Mouse (Mus musculus): Measurements from ENCODE around the gene Fcgr1. TPM values are rescaled to one million over a fixed set of nuclear protein-coding genes. Genes with fewer than 3 reads are reported as not detected.

Gene Fcgr1
- polyA plus RNA-seq, 1 experiment = 1.3 TPM

GRCm38 (mm10) chr3:96237904-96238511 lies 55.8 kb downstream of the Fcgr1 start:
- Histone ChIP-seq H3K27ac (replicated peaks; ENCODE audit: low read depth, low read length) (no peak overlapping the region), H3K4me3 (ENCODE audit: insufficient read depth, low read depth, low read length) (no peak overlapping the region), H3K4me1 (ENCODE audit: control insufficient read depth, insufficient read depth, insufficient read length, low read length) (no peaks in the 10 kb centered on the region)

GRCm38 (mm10) chr3:96237335-96237903 lies 56.4 kb downstream of the Fcgr1 start:
- Histone ChIP-seq H3K27ac (replicated peaks; ENCODE audit: low read depth, low read length) (no peak overlapping the region), H3K4me3 (ENCODE audit: insufficient read depth, low read depth, low read length) (no peak overlapping the region), H3K4me1 (ENCODE audit: control insufficient read depth, insufficient read depth, insufficient read length, low read length) (no peaks in the 10 kb centered on the region)

GRCm38 (mm10) chr3:96236834-96237334 lies 56.9 kb downstream of the Fcgr1 start:
- H3K27ac ChIP-seq (replicated peaks; ENCODE audit: low read depth, low read length) = no peak overlapping the region

GRCm38 (mm10) chr3:96235836-96236235 lies 57.9 kb downstream of the Fcgr1 start:
- Histone ChIP-seq H3K4me1 (ENCODE audit: control insufficient read depth, insufficient read depth, insufficient read length, low read length) (no peaks in the 10 kb centered on the region), H3K27ac (replicated peaks; ENCODE audit: low read depth, low read length) (no peak overlapping the region), H3K4me3 (ENCODE audit: insufficient read depth, low read depth, low read length) (no peak overlapping the region)

More at GRCm38 (mm10) chr3:96236834-96237334, 56.9 kb downstream of the Fcgr1 start:
- no peak overlapping the region for H3K4me3 ChIP-seq (ENCODE audit: insufficient read depth, low read depth, low read length)
- no peaks in the 10 kb centered on the region for H3K4me1 ChIP-seq (ENCODE audit: control insufficient read depth, insufficient read depth, insufficient read length, low read length)

- no peaks in the 10 kb centered on the region for H3K4me1 ChIP-seq (ENCODE audit: control insufficient read depth, insufficient read depth, insufficient read length, low read length)
Measured at GRCm38 (mm10) chr3:96234914-96235313, 58.9 kb downstream of the Fcgr1 start.

More at GRCm38 (mm10) chr3:96234914-96235313, 58.9 kb downstream of the Fcgr1 start:
- H3K4me3 ChIP-seq (ENCODE audit: insufficient read depth, low read depth, low read length) = no peak overlapping the region
- no peak overlapping the region for H3K27ac ChIP-seq (replicated peaks; ENCODE audit: low read depth, low read length)

Other genes with a start within 250 kb of the Fcgr1 start
- 16.6 and 23.7 TPM in 2 replicates for gene Vps45, start 235.5 kb downstream of the Fcgr1 start, polyA plus RNA-seq (2012; ENCODE audit: insufficient read depth, insufficient read length, missing spikeins)
- gene Otud7b, start 189.4 kb downstream of the Fcgr1 start, polyA plus RNA-seq (2012; ENCODE audit: insufficient read depth, insufficient read length, missing spikeins) = 6.9 and 8.3 TPM in 2 replicates
- 2.8 and 2.9 TPM in 2 replicates for gene Mtmr11, start 132.0 kb downstream of the Fcgr1 start, polyA plus RNA-seq (2012; ENCODE audit: insufficient read depth, insufficient read length, missing spikeins)
- 11.4 and 13.6 TPM in 2 replicates for gene Sf3b4, start 121.6 kb downstream of the Fcgr1 start, polyA plus RNA-seq (2012; ENCODE audit: insufficient read depth, insufficient read length, missing spikeins)
- gene Sv2a, start 112.8 kb downstream of the Fcgr1 start, polyA plus RNA-seq (2012; ENCODE audit: insufficient read depth, insufficient read length, missing spikeins) = not detected in 2 replicates
- gene Bola1, start 74.3 kb downstream of the Fcgr1 start, polyA plus RNA-seq (2012; ENCODE audit: insufficient read depth, insufficient read length, missing spikeins) = 36.7 and 42.5 TPM in 2 replicates
- gene Hist2h2ab, start 74.1 kb downstream of the Fcgr1 start, polyA plus RNA-seq (2012; ENCODE audit: insufficient read depth, insufficient read length, missing spikeins) = not detected in 2 replicates
- gene Hist2h2ac, start 73.1 kb downstream of the Fcgr1 start, polyA plus RNA-seq (2012; ENCODE audit: insufficient read depth, insufficient read length, missing spikeins) = not detected in 2 replicates
- gene Hist2h2be, start 72.8 kb downstream of the Fcgr1 start, polyA plus RNA-seq (2012; ENCODE audit: insufficient read depth, insufficient read length, missing spikeins) = 13.2 and 16.0 TPM in 2 replicates
- gene Hist2h3c2, start 54.8 kb downstream of the Fcgr1 start, polyA plus RNA-seq (2012; ENCODE audit: insufficient read depth, insufficient read length, missing spikeins) = 3.3 and 5.7 TPM in 2 replicates
- 115 and 122 TPM in 2 replicates for gene Hist2h2aa2, start 53.7 kb downstream of the Fcgr1 start, polyA plus RNA-seq (2012; ENCODE audit: insufficient read depth, insufficient read length, missing spikeins)
- not detected in 2 replicates for gene Hist2h2aa1, start 48.5 kb downstream of the Fcgr1 start, polyA plus RNA-seq (2012; ENCODE audit: insufficient read depth, insufficient read length, missing spikeins)
- gene Hist2h3c1, start 47.3 kb downstream of the Fcgr1 start, polyA plus RNA-seq (2012; ENCODE audit: insufficient read depth, insufficient read length, missing spikeins) = not detected in 2 replicates
- gene Hist2h4, start 30.7 kb downstream of the Fcgr1 start, polyA plus RNA-seq (2012; ENCODE audit: insufficient read depth, insufficient read length, missing spikeins) = 0.83 and 1.6 TPM in 2 replicates
- not detected in 2 replicates for gene Hist2h3b, start 25.3 kb downstream of the Fcgr1 start, polyA plus RNA-seq (2012; ENCODE audit: insufficient read depth, insufficient read length, missing spikeins)
- gene Hist2h2bb, start 24.2 kb downstream of the Fcgr1 start, polyA plus RNA-seq (2012; ENCODE audit: insufficient read depth, insufficient read length, missing spikeins) = not detected in 2 replicates
- gene BC107364, start 158.3 kb upstream of the Fcgr1 start, polyA plus RNA-seq (2012; ENCODE audit: insufficient read depth, insufficient read length, missing spikeins) = not detected in 2 replicates
- gene Hfe2, start 231.2 kb upstream of the Fcgr1 start, polyA plus RNA-seq (2012; ENCODE audit: insufficient read depth, insufficient read length, missing spikeins) = 5.4 and 8.2 TPM in 2 replicates

Data from brown adipose tissue, adult 24 weeks (tissue).